Mouse (Mus musculus): ENCODE results near the gene Tdg.

Gene Tdg

GRCm38 (mm10) chr10:82662267-82662990, 32.8 kb downstream of the Tdg start:
- peak; percentile 95 for DNase-seq (ENCODE audit: low read depth, low spot score)

GRCm38 (mm10) chr10:82663289-82663688, 33.7 kb downstream of the Tdg start:
- DNase-seq (ENCODE audit: low read depth, low spot score), result no peak

DNA sequence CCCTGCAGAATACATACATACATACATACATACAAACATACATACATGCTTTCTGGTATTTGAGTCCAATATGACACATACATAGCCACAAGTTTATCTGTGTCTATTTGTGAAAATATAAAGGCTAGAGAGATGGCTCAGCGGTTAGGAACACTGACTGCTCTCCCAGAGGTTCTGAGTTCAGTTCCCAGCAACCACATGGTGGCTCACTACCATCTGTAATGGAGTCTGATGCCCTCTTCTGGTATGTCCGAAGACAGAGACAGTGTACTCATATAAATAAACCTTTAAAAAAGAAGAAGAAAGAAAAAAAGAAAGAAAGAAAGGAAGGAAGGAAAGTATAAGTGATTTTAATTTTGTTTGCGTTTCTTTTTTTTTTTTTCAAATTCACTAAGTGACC, 36.3 kb downstream of the Tdg start:
- no peak for DNase-seq (ENCODE audit: low read depth, low spot score)

DNA sequence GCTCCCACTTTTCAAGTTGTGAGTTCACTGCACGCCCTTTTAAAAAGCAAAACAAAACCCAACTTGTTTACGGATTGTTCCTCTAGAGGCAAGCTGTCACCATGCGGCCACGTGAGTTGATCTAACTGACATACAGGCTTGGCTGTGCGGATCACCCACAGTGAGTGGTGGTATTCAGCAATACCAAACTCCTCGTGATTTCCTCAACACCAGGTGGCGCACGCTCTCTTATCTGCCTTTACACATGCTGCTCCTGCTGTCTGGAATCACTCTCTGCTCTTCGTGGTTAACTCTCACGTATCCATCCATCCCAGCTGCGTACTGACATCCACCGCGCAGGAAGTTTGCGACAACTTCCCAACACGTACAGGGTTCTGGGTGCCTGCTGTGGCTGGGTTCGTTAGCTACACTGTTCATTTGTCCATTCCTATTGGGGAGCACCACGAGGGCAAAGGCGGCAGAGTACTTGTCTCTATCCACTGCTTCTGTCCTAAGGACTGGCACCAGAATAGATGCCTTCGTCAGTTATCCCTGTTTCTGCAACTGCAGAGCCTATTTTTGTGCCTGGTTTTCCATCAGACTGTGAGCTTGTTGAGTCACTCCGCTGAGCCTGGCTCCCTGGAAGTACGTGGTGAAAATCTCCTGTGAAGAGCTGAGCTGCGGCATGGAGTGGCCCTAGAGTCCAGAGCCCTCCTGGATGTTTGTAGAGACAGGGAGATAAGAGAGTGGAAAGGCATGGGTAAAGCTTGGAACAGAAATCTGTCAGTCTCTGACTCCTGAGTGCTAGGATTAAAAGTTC, 37.0 kb downstream of the Tdg start:
- peak; percentile 97 for DNase-seq (ENCODE audit: low read depth, low spot score)

DNA sequence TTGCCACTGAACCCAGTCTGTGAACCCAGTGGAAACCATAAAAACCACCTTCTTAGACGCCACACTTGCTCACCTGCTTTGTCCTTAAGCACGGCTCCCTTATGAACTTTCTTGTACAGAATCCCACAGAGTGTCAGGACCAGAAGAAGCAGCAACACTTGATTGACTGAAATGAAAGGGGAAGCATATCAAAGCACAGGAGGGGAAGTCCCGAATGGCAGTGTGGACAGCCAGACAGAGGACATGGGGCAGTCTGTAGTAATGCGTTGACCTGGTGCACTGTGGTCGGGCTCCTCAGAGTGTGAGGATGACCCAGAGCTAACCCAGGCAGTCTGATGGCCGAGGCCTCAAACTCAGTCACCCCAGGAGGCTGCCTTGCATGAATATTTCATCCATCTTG, 40.6 kb downstream of the Tdg start:
- no peak for DNase-seq (ENCODE audit: low read depth, low spot score)

GRCm38 (mm10) chr10:82676949-82677348, 47.3 kb downstream of the Tdg start:
- DNase-seq (ENCODE audit: low read depth, low spot score), result peak; percentile 99

- DNase-seq (ENCODE audit: low read depth, low spot score), result peak; percentile 92
These were observed 51.1 kb downstream of the Tdg start for GRCm38 (mm10) chr10:82680769-82681168.

- peak; percentile 91 for DNase-seq (ENCODE audit: low read depth, low spot score)
These were observed 52.0 kb downstream of the Tdg start for GRCm38 (mm10) chr10:82681639-82682038.

GRCm38 (mm10) chr10:82685440-82685839, 55.8 kb downstream of the Tdg start:
- DNase-seq (ENCODE audit: low read depth, low spot score), result no peak

GRCm38 (mm10) chr10:82689681-82690211, 60.1 kb downstream of the Tdg start:
- DNase-seq (ENCODE audit: low read depth, low spot score), result peak; percentile 68

DNA sequence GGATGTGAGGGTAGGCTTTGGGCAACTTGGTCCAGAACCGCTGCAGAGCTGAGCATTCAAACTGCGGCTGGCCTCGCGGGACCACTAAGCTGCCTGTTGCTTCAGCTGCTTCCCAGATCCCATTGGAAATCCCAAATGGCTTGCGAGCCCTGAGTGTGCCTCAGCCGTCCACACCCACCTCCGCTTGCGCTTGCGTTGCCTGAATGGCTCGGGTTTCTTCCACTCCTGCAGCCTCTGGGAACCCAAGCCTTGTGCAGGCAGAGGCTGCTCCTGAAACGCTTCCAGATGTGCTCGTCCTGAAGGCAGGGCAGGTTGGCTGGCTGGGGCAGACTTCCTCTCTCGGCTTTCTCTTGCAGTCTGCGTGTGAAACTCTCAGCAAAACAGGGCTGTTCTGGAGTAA, 60.9 kb downstream of the Tdg start, which contains the start of gene Glt8d2:
Glt8d2 (minus strand) TSS at position 157 of the 400 bp plus-strand sequence.
- DNase-seq (ENCODE audit: low read depth, low spot score), result peak; percentile 81

- DNase-seq (ENCODE audit: low read depth, low spot score), result no peak
These were observed 66.3 kb downstream of the Tdg start, which contains the start of gene Hcfc2 for GRCm38 (mm10) chr10:82695956-82696355. Gene Hcfc2, plus strand, starts transcription at chr10:82696160.

DNA sequence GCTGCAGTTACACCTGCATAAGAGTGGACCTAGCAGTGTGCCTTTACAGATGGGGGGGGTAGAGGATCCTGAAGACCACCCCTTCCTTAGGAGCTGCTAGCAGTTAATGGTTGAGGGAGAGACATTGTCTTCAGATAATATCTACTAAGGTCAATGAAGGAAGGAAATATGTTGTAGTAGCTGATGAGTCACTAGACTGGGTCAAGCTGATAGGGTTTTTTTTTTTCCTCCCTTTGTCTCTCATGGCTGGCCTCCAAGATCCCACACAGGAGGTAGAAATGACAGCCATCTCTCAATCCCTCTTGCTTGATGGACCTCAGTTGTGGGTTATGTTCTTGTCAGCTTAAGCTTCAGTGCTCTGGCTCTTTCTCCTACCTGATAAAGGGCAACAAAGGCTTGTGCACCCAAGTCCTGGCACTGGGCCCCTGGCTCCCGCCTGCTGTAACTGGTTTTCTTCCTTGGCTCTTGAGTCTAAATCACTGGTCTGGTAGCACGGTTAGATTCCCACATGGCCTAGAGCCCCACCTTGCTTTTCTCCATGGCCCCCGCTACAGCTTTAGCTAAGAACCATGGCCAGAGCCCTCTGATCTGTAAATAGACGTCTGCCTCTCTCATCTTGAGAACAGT, 66.9 kb downstream of the Tdg start:
- peak; percentile 59 for DNase-seq (ENCODE audit: low read depth, low spot score)

GRCm38 (mm10) chr10:82697305-82697898, 67.8 kb downstream of the Tdg start:
- DNase-seq (ENCODE audit: low read depth, low spot score), result peak; percentile 57

DNA sequence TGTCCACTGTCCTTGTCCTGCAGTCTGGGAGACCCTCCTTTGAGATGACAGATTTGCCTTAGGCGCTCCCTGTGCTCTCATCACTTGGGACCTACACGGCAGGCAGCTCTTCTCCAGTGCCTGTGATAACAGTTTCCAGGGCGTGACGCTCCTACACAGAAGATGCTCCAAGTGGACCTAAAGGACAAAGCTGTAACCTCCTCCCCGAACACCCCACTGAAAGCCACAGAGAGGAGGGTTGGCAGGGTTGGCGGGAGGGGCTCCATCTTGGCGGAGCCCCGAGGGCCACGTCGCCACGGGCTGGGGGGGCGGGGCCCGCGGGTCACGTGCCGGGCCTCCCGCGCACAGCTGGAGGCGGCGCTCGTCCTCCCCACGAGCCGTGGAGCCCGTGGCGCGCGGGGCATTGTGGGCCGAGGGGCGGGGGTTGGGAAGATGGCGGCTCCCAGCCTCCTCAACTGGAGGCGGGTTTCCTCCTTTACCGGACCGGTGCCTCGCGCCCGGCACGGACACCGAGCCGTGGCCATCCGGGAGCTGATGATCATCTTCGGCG, 69.2 kb downstream of the Tdg start:
- peak; percentile 93 for DNase-seq (ENCODE audit: low read depth, low spot score)

DNA sequence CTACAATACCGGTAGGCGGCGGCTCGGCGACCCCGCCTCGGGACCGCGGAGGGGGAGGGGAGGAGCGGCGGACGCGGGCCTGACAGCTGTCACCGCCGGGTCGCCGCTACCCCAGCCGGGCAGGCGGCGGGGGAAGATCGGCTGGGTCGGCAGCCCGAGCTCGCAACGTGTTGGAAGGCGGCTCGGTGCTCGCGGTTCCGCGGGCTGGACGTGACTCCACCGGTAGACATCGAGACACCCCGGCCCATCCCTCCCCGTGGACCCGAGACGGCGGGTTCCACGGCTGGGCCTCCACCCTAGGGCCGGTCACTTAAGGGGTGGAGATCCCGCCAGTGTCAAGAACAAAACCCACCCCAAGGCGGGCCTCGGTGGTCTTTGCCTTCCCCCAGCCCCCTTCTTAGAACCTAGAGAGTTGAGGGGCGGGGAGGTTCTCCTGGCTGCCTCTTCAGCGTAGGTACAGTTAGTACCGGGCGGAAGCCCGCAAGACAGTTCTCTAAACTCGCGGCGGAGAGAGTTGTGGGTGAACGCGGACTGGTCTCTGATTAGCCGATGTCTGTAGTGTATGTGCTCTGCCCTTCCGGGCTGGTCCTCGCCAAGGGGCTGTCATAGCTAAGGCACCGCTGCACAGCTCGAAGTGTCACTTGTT, 69.8 kb downstream of the Tdg start:
- DNase-seq (ENCODE audit: low read depth, low spot score), result peak; percentile 30

Data from brain, adult 2 months (tissue).